ENCODE assay signal across 21 mouse cellular contexts in the genomic region with DNA sequence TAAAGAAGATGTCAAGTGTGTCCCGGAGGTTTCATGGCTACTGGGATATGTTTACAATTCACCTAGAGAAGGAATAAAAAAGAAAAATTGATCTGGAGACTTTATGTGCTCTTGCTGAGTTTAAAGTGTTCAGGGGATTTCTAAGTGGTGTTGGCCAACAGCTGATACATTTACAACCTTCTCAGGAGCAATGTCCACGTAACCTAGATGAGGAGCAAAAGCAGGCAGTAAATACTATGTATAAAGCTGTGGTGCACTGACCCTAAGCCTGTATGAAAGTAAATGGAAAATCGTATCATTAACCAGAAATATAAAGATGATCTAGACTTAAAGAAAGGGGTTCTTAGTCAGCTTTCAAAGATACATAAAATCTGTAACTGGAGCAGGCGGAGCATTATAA.
DNase-seq lines count a peak whose midpoint lies in the region; ATAC-seq and TF ChIP-seq lines count a peak whose summit lies in the region.
"Had no signal": no experiment of that assay in that cellular context is flagged by ENCODE, and none has a peak within 500 bp of the region (broad histone marks: within the 10 kb centered on the region; RNA-seq: fewer than 3 reads in every experiment).

No protein-coding gene starts in this region.

- H3K9ac ChIP-seq in intestine, embryonic 15.5 days: no peak overlapping the region
- H3K9ac ChIP-seq in intestine, embryonic 16.5 days (ENCODE audit: low read depth, low read length): no peak overlapping the region
- no peak overlapping the region for H3K9ac ChIP-seq in intestine, postnatal 0 days (ENCODE audit: low read depth, low read length)

- no peaks in the 10 kb centered on the region for H3K27me3 ChIP-seq in intestine, embryonic 15.5 days (replicated peaks)
- H3K27me3 ChIP-seq in intestine, embryonic 16.5 days (replicated peaks; ENCODE audit: control insufficient read depth, insufficient read depth, low read length): no peaks in the 10 kb centered on the region
- no peaks in the 10 kb centered on the region for H3K27me3 ChIP-seq in intestine, postnatal 0 days (replicated peaks; ENCODE audit: control insufficient read depth, insufficient read depth, low read length)
- H3K27me3 ChIP-seq: CH12.LX had no signal

- H3K4me2 ChIP-seq in intestine, embryonic 15.5 days (replicated peaks): no peak overlapping the region
- no peak overlapping the region for H3K4me2 ChIP-seq in intestine, embryonic 16.5 days (ENCODE audit: low read depth, low read length)
- H3K4me2 ChIP-seq in intestine, postnatal 0 days (replicated peaks; ENCODE audit: low read depth): no peak overlapping the region

- 68% methylated on average over 4 of the region's 4 CpGs for WGBS in intestine, embryonic 15.5 days
- 78% methylated on average over 4 of the region's 4 CpGs for WGBS in intestine, embryonic 16.5 days
- WGBS in intestine, postnatal 0 days: 60% methylated on average over 4 of the region's 4 CpGs

- H3K4me1 ChIP-seq in intestine, embryonic 15.5 days (replicated peaks): no peaks in the 10 kb centered on the region
- no peaks in the 10 kb centered on the region for H3K4me1 ChIP-seq in intestine, embryonic 16.5 days (ENCODE audit: control insufficient read depth, insufficient read depth, low read length)
- H3K4me1 ChIP-seq in intestine, postnatal 0 days (replicated peaks; ENCODE audit: control insufficient read depth, insufficient read depth, low read length): no peaks in the 10 kb centered on the region

- no peaks in the 10 kb centered on the region for H3K36me3 ChIP-seq in intestine, embryonic 15.5 days
- no peaks in the 10 kb centered on the region for H3K36me3 ChIP-seq in intestine, embryonic 16.5 days (ENCODE audit: control insufficient read depth, insufficient read depth, low read length)
- no peaks in the 10 kb centered on the region for H3K36me3 ChIP-seq in intestine, postnatal 0 days (ENCODE audit: control insufficient read depth, insufficient read depth)
- H3K36me3 ChIP-seq: G1E had no signal

- no peak overlapping the region for H3K4me3 ChIP-seq in intestine, embryonic 15.5 days (replicated peaks)
- H3K4me3 ChIP-seq in intestine, embryonic 16.5 days (ENCODE audit: low read length): no peak overlapping the region
- no peak overlapping the region for H3K4me3 ChIP-seq in intestine, postnatal 0 days (ENCODE audit: low read depth, low read length)
- no peak overlapping the region for H3K4me3 ChIP-seq in layer of hippocampus, adult 2 months

- H3K27ac ChIP-seq in intestine, embryonic 15.5 days: no peak overlapping the region
- no peak overlapping the region for H3K27ac ChIP-seq in intestine, embryonic 16.5 days (ENCODE audit: low read length)
- no peak overlapping the region for H3K27ac ChIP-seq in intestine, postnatal 0 days (ENCODE audit: low read depth, low read length)
- H3K27ac ChIP-seq in layer of hippocampus, adult 2 months: no peak overlapping the region

- no peak for TF ChIP-seq CTCF in intestine, postnatal 0 days (IDR thresholded peaks at IDR 0.05; ENCODE audit: low read depth)
- TF ChIP-seq CTCF in layer of hippocampus, adult 2 months (conservative IDR thresholded peaks at IDR 0.05): no peak

- H3K9me3 ChIP-seq in intestine, embryonic 15.5 days: no peaks in the 10 kb centered on the region
- no peaks in the 10 kb centered on the region for H3K9me3 ChIP-seq in intestine, embryonic 16.5 days (ENCODE audit: control insufficient read depth, low read length)
- H3K9me3 ChIP-seq in intestine, postnatal 0 days (ENCODE audit: control insufficient read depth): no peaks in the 10 kb centered on the region

- peak; percentile 50; the same call in 1 of the 2 replicates for ATAC-seq in intestine, embryonic 15.5 days
- peak; percentile 72; the same call in 1 of the 2 replicates for ATAC-seq in intestine, embryonic 16.5 days
- peak; percentile 74 for ATAC-seq in intestine, postnatal 0 days
- no peak for ATAC-seq in megakaryocyte-erythroid progenitor cell, adult 5-6 weeks (replicated peaks; ENCODE audit: low FRiP score, low TSS enrichment, poor library complexity, severe bottlenecking)
- ATAC-seq: activated CD4-positive, CD25-positive, alpha-beta regulatory T cell, adult 4 months; CD4-positive, CD25-positive, alpha-beta regulatory T cell, adult 4 months; Patski had no signal

- DNase-seq in layer of hippocampus, adult 8-10 months (ENCODE audit: low spot score in 2 of 2): no peak
- no peak for DNase-seq in layer of hippocampus, adult 2 months (ENCODE audit: low spot score in 2 of 2)
- DNase-seq: adrenal gland, adult 2 months; adrenal gland, adult 8-10 months; adrenal gland, postnatal 10 days; adrenal gland, postnatal 14 days; adrenal gland, postnatal 25 days; adrenal gland, postnatal 36 days; B cell, adult 2 months; cerebellum, adult 11 months; cerebellum, adult 11-12 months; cerebellum, adult 18-20 months had no signal
